Mouse (Mus musculus) megakaryocyte progenitor cell, adult 5-6 weeks (primary cell): Measurements from ENCODE around the gene Tmem39a. TPM values are rescaled to one million over a fixed set of nuclear protein-coding genes. Genes with fewer than 3 reads are reported as not detected.

Source experiments
- ATAC-seq: replicated peaks from 2 replicates; pipeline ENCODE4 v1.8.0; 2016; ENCODE audit warnings: mild to moderate bottlenecking, moderate TSS enrichment, inconsistent platforms; ENCODE audit not compliant: poor library complexity
- total RNA-seq, 2 experiments: library from RNA; stranded (forward) in 1 of 2; stranded (reverse) in 1 of 2; fragments of 157-497, 149-512 nt in 1 of 2; fragments of 200-1000 nt in 1 of 2; gene quantifications; 2 replicates each; pipeline versions ENCODE4 v1.2.3 to v1.2.4; 2015 to 2017

Gene Tmem39a
- total RNA-seq, 2 experiments from 2014 or later, result 107 to 146 TPM

- no peak for ATAC-seq
Observed at GRCm38 (mm10) chr16:38625811-38626369, 67.4 kb downstream of the Tmem39a start.

GRCm38 (mm10) chr16:38632147-38632546 is 73.6 kb downstream of the Tmem39a start:
- ATAC-seq, result peak; percentile 88

GRCm38 (mm10) chr16:38635833-38636390 is 77.4 kb downstream of the Tmem39a start:
- peak; percentile 38 for ATAC-seq

- peak; percentile 79 for ATAC-seq
Observed at GRCm38 (mm10) chr16:38636682-38637081, 78.2 kb downstream of the Tmem39a start.

GRCm38 (mm10) chr16:38637085-38637484 is 78.6 kb downstream of the Tmem39a start:
- ATAC-seq, result no peak

Other genes with a start within 250 kb of the Tmem39a start
- gene Maats1, start 216.6 kb upstream of the Tmem39a start, total RNA-seq (2015), result not detected in 2 replicates
- gene Maats1, start 216.6 kb upstream of the Tmem39a start, total RNA-seq (2017), result not detected in 2 replicates
- 95.3 and 110 TPM in 2 replicates for gene Cox17, start 211.7 kb upstream of the Tmem39a start, total RNA-seq (2015)
- 294 and 340 TPM in 2 replicates for gene Cox17, start 211.7 kb upstream of the Tmem39a start, total RNA-seq (2017)
- gene Gm21987, start 211.7 kb upstream of the Tmem39a start, total RNA-seq (2015), result not detected in 2 replicates
- gene Gm21987, start 211.7 kb upstream of the Tmem39a start, total RNA-seq (2017), result not detected in 2 replicates
- gene Popdc2, start 196.5 kb upstream of the Tmem39a start, total RNA-seq (2015), result 0.27 and 0.62 TPM in 2 replicates
- not detected in 2 replicates for gene Popdc2, start 196.5 kb upstream of the Tmem39a start, total RNA-seq (2017)
- gene Pla1a, start 125.6 kb upstream of the Tmem39a start, total RNA-seq (2015), result not detected in 2 replicates
- gene Pla1a, start 125.6 kb upstream of the Tmem39a start, total RNA-seq (2017), result not detected in 2 replicates
- gene Adprh, start 106.0 kb upstream of the Tmem39a start, total RNA-seq (2015), result 22.9 and 23.5 TPM in 2 replicates
- gene Adprh, start 106.0 kb upstream of the Tmem39a start, total RNA-seq (2017), result 14.9 and 16.0 TPM in 2 replicates
- gene Cd80, start 103.1 kb upstream of the Tmem39a start, total RNA-seq (2015), result 0.77 and 1.6 TPM in 2 replicates
- 0.25 and 0.47 TPM in 2 replicates for gene Cd80, start 103.1 kb upstream of the Tmem39a start, total RNA-seq (2017)
- gene Timmdc1, start 36.0 kb upstream of the Tmem39a start, total RNA-seq (2015), result 7.0 and 9.2 TPM in 2 replicates
- 37.1 and 39.0 TPM in 2 replicates for gene Timmdc1, start 36.0 kb upstream of the Tmem39a start, total RNA-seq (2017)
- gene Poglut1, start 8.4 kb upstream of the Tmem39a start, total RNA-seq (2015), result 41.1 and 43.1 TPM in 2 replicates
- 19.5 and 20.6 TPM in 2 replicates for gene Poglut1, start 8.4 kb upstream of the Tmem39a start, total RNA-seq (2017)
- gene Arhgap31, start 154.6 kb downstream of the Tmem39a start, total RNA-seq (2015), result 12.8 and 15.6 TPM in 2 replicates
- 6.5 and 7.2 TPM in 2 replicates for gene Arhgap31, start 154.6 kb downstream of the Tmem39a start, total RNA-seq (2017)
- gene B4galt4, start 183.6 kb downstream of the Tmem39a start, total RNA-seq (2015), result 40.2 and 42.0 TPM in 2 replicates
- gene B4galt4, start 183.6 kb downstream of the Tmem39a start, total RNA-seq (2017), result 56.4 and 61.7 TPM in 2 replicates
- 0.49 and 1.1 TPM in 2 replicates for gene Upk1b, start 241.6 kb downstream of the Tmem39a start, total RNA-seq (2015)
- 0.14 TPM in 1 of 2 replicates, not detected in the other for gene Upk1b, start 241.6 kb downstream of the Tmem39a start, total RNA-seq (2017)